In genomic region chr8:122931834-122932560, GRCm38 (mm10) we compare ENCODE assay signal across 9 mouse cellular contexts.
DNase-seq lines count a peak whose midpoint lies in the region; ATAC-seq and TF ChIP-seq lines count a peak whose summit lies in the region.
"Had no signal": no experiment of that assay in that cellular context is flagged by ENCODE, and none has a peak within 500 bp of the region (broad histone marks: within the 10 kb centered on the region; RNA-seq: fewer than 3 reads in every experiment).

No protein-coding gene starts in this region.

- no peak overlapping the region for H3K27ac ChIP-seq in kidney, adult 2 months (ENCODE audit: insufficient read depth, low read depth, low read length)
- H3K27ac ChIP-seq: lung, embryonic 15.5 days had no signal

- H3K4me3 ChIP-seq in kidney, adult 2 months (ENCODE audit: insufficient read depth, low read depth, low read length) = no peak overlapping the region
- H3K4me3 ChIP-seq: lung, embryonic 15.5 days had no signal

- TF ChIP-seq POLR2A in kidney, adult 2 months (IDR thresholded peaks at IDR 0.05; ENCODE audit: low read depth, low read length) = no peak

- DNase-seq in cerebellum, adult 11-12 months = peak; percentile 60
- DNase-seq in cerebellum, adult 8-10 months = no peak
- DNase-seq in urinary bladder, postnatal 14 days (ENCODE audit: low spot score) = peak; percentile 45
- no peak for DNase-seq in urinary bladder, postnatal 4 days (ENCODE audit: low spot score in 2 of 2)
- DNase-seq in layer of hippocampus, postnatal 25 days (ENCODE audit: extremely low spot score in 1 of 2, low spot score in 1 of 2) = peak; percentile 44 to 55
- peak; percentile 81 to 84 for DNase-seq in right cerebral cortex, postnatal 36 days (ENCODE audit: low spot score in 2 of 2)
- DNase-seq in kidney, adult 2 months = no peak

- no peak for ATAC-seq in CD4-positive, CD25-positive, alpha-beta regulatory T cell, adult 4 months

- WGBS in kidney, adult 2 months = 50% methylated on average over 3 of the region's 3 CpGs

- H3K4me1 ChIP-seq in kidney, adult 2 months (ENCODE audit: control insufficient read depth, insufficient read depth, low read length) = peaks cover 18% of the 10 kb centered on the region

- TF ChIP-seq CTCF in kidney, adult 2 months (conservative IDR thresholded peaks at IDR 0.05; ENCODE audit: insufficient read depth, insufficient read length, low read depth, low read length) = no peak

- H3K27me3 ChIP-seq in kidney, adult 2 months (replicated peaks; ENCODE audit: control insufficient read depth, insufficient read depth, low read length) = no peaks in the 10 kb centered on the region
- H3K27me3 ChIP-seq: lung, embryonic 15.5 days had no signal

- no peaks in the 10 kb centered on the region for H3K36me3 ChIP-seq in kidney, adult 2 months (ENCODE audit: control insufficient read depth, insufficient read depth, low read length)

Comparison
In these comparisons a context has a peak if more than half of its experiments do, and no peak if none do; other contexts are left out.
1. DNase-seq: peak in cerebellum, adult 11-12 months (single experiment), urinary bladder, postnatal 14 days (single experiment), layer of hippocampus, postnatal 25 days (2 of 2) and right cerebral cortex, postnatal 36 days (2 of 2); none in cerebellum, adult 8-10 months (single experiment), urinary bladder, postnatal 4 days (0 of 2) and kidney, adult 2 months (single experiment).